Comparison of ENCODE assay signal across 8 mouse cellular contexts in the genomic region with DNA sequence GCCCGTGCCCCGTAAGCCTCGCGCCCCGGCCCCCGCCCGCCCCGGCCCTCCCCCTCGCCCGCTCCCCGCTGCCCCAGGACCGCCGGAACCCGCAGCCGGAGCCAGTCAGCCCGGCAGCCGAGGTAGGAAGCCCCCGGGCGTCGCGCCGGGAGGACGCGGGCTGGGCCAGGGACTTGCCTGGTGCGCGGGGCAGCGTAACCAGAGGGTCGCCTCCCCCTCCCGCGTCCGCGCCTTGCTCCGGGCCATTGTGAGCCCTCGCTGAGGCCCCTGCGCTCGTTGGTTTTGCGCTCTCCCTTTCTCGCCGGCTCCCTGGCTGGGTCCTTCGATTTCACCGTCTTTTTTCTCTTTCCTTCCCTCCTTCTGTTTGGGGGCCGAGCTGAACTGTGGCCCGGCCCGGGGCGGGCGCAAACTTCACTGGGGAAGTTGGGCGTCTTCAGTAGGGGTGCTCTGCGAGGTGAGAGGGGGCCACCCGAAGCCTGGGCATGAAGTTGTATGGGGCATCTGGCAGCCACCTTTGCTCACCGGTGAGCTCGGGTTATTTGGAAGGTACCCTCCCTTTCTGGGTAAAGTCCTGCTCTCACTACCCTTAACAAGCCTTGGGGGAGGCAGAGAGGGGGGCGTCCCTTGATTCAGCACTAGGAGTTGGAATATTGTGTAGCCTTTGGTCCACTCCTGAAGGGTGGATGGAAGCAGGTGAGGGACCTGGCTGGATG. TPM values are rescaled to one million over a fixed set of nuclear protein-coding genes. Genes with fewer than 3 reads are reported as not detected.
DNase-seq lines count a peak whose midpoint lies in the region; ATAC-seq and TF ChIP-seq lines count a peak whose summit lies in the region.

No protein-coding gene starts in this region.

- in situ Hi-C loops in CH12.LX (cut with MboI; ENCODE audit: low pct_ligation_motif_present, low pct_unique_long_range_greater_than_20kb, low sequenced_read_pairs), result no loop called here

- TF ChIP-seq RAD21 in CH12.LX (IDR thresholded peaks at IDR 0.05; ENCODE audit: low read depth, low read length), result no peak

- peak overlapping the region; percentile 78 for H3K4me2 ChIP-seq in heart, embryonic 12.5 days
- peak overlapping the region; percentile 78 for H3K4me2 ChIP-seq in CH12.LX (ENCODE audit: insufficient read depth, low read depth, poor library complexity, severe bottlenecking)
- peak overlapping the region; percentile 97 for H3K4me2 ChIP-seq in hindbrain, embryonic 13.5 days

- no peak for TF ChIP-seq POLR2A in CH12.LX (IDR thresholded peaks at IDR 0.05; ENCODE audit: low read depth, low read length)

- TF ChIP-seq EP300 in CH12.LX (IDR thresholded peaks at IDR 0.05; ENCODE audit: low read length), result no peak

- H3K27ac ChIP-seq in heart, embryonic 12.5 days (ENCODE audit: poor library complexity, severe bottlenecking), result peak overlapping the region; percentile 96
- no peak overlapping the region for H3K27ac ChIP-seq in CH12.LX (ENCODE audit: insufficient read depth, low read depth)
- H3K27ac ChIP-seq in hindbrain, embryonic 13.5 days, result peak overlapping the region; percentile 96

- peaks cover 64% of the 10 kb centered on the region for H3K4me1 ChIP-seq in heart, embryonic 12.5 days (replicated peaks)
- H3K4me1 ChIP-seq in CH12.LX (ENCODE audit: control insufficient read depth in 1 of 2, insufficient read depth in 2 of 2), result peaks cover 17 to 35% of the 10 kb centered on the region in 2 experiments
- H3K4me1 ChIP-seq in hindbrain, embryonic 13.5 days (replicated peaks), result peaks cover 72% of the 10 kb centered on the region
- H3K4me1 ChIP-seq in megakaryocyte, embryonic 14.5 days, result peaks cover 46% of the 10 kb centered on the region

- no peak for TF ChIP-seq CTCF in CH12.LX (conservative IDR thresholded peaks at IDR 0.05 in 1 of 2, IDR thresholded peaks at IDR 0.05 in 1 of 2; ENCODE audit: low read depth in 2 of 2, low read length in 2 of 2)

- H3K9ac ChIP-seq in heart, embryonic 12.5 days, result peak overlapping the region; percentile 97
- H3K9ac ChIP-seq in CH12.LX (ENCODE audit: insufficient read depth, low read depth), result peak overlapping the region; percentile 88
- peak overlapping the region; percentile 96 for H3K9ac ChIP-seq in hindbrain, embryonic 13.5 days

- H3K27me3 ChIP-seq in heart, embryonic 12.5 days (replicated peaks), result no peaks in the 10 kb centered on the region
- H3K27me3 ChIP-seq in CH12.LX (replicated peaks), result peaks cover 30% of the 10 kb centered on the region
- H3K27me3 ChIP-seq in hindbrain, embryonic 13.5 days, result no peaks in the 10 kb centered on the region
- H3K27me3 ChIP-seq in megakaryocyte, embryonic 14.5 days (replicated peaks), result peaks cover 73% of the 10 kb centered on the region

- dilution Hi-C loops in CH12.LX (cut with MboI; ENCODE audit: extremely low pct_ligation_motif_present, extremely low pct_unique_long_range_greater_than_20kb, low sequenced_read_pairs), result no loop called here

- H3K4me3 ChIP-seq in heart, embryonic 12.5 days, result peak overlapping the region; percentile 87
- peak overlapping the region; percentile 45 to 61 (median 52) for H3K4me3 ChIP-seq in CH12.LX (replicated peaks in 1 of 3; ENCODE audit: low read depth in 2 of 3, low read length in 2 of 3, poor library complexity in 1 of 3)
- H3K4me3 ChIP-seq in hindbrain, embryonic 13.5 days, result peak overlapping the region; percentile 84
- peak overlapping the region; percentile 91 for H3K4me3 ChIP-seq in megakaryocyte, embryonic 14.5 days (replicated peaks)

- H3K9me3 ChIP-seq in heart, embryonic 12.5 days (replicated peaks), result no peaks in the 10 kb centered on the region
- H3K9me3 ChIP-seq in CH12.LX (replicated peaks; ENCODE audit: low read length), result no peaks in the 10 kb centered on the region
- no peaks in the 10 kb centered on the region for H3K9me3 ChIP-seq in hindbrain, embryonic 13.5 days
- no peaks in the 10 kb centered on the region for H3K9me3 ChIP-seq in megakaryocyte, embryonic 14.5 days

- ATAC-seq in heart, embryonic 12.5 days (ENCODE audit: insufficient number of reproducible peaks, low FRiP score), result peak; percentile 22
- peak; percentile 30 for ATAC-seq in hindbrain, embryonic 13.5 days (ENCODE audit: low FRiP score)

- H3K36me3 ChIP-seq in heart, embryonic 12.5 days, result peaks cover 10% of the 10 kb centered on the region
- no peaks in the 10 kb centered on the region for H3K36me3 ChIP-seq in CH12.LX (replicated peaks in 1 of 2; ENCODE audit: control insufficient read depth in 1 of 2, insufficient read depth in 1 of 2, low read length in 1 of 2)
- peaks cover 6% of the 10 kb centered on the region; the same call in 1 of the 2 replicates for H3K36me3 ChIP-seq in hindbrain, embryonic 13.5 days
- no peaks in the 10 kb centered on the region for H3K36me3 ChIP-seq in megakaryocyte, embryonic 14.5 days (replicated peaks; ENCODE audit: low read length)

- under 1% methylated on average over 48 of the region's 52 CpGs for WGBS in heart, embryonic 12.5 days
- WGBS in hindbrain, embryonic 13.5 days, result 0% methylated on average over 29 of the region's 52 CpGs

- H3K79me2 ChIP-seq in CH12.LX (replicated peaks; ENCODE audit: control insufficient read depth, extremely low read depth, insufficient read depth, poor library complexity, severe bottlenecking), result no peaks in the 10 kb centered on the region

- DNase-seq in heart, postnatal 36 days, result no peak
- DNase-seq in CH12.LX (ENCODE audit: extremely low read depth), result no peak
- peak; percentile 54 for DNase-seq in embryo, embryonic 10.5 days (ENCODE audit: low spot score)
- DNase-seq in adrenal gland, postnatal 36 days, result no peak
- DNase-seq in layer of hippocampus, adult 18-20 months (ENCODE audit: low spot score in 2 of 2), result no peak

- intact Hi-C loops in heart, postnatal 36 days (cut with DNase I), result no loop called here

TF ChIP-seq in CH12.LX, 34 proteins besides CTCF, POLR2A, EP300 and RAD21 (continues in another document):
- TF ChIP-seq SIN3A (IDR thresholded peaks at IDR 0.05; ENCODE audit: low read length) (no peak), UBTF (IDR thresholded peaks at IDR 0.05; ENCODE audit: low read depth, low read length) (peak; percentile 81), CHD1 (IDR thresholded peaks at IDR 0.05; ENCODE audit: low read depth, low read length) (no peak), RCOR1 (conservative IDR thresholded peaks at IDR 0.05; ENCODE audit: low read depth, low read length) (no peak)

RNA-seq across cellular contexts. Expression of a gene that starts 0.5 kb away (rescaled TPM):
- 24.9 and 25.5 TPM in 2 replicates for polyA plus RNA-seq in heart, embryonic 12.5 days (2016; fragmentation: Nextera tagmentation; extraction: Ambion mirVana)
- total RNA-seq in heart, postnatal 36 days (2021), result 10 to 100 TPM; 16.0 to 16.7 TPM
- total RNA-seq in CH12.LX (2012; rRNA removed), result 2.1 and 2.5 TPM in 2 replicates
- total RNA-seq in CH12.LX (2014; rRNA removed), result 0.39 and 0.59 TPM in 2 replicates
- 3.2 and 3.3 TPM in 2 replicates for polyA plus RNA-seq in CH12.LX (2012; ENCODE audit: insufficient read length, low read depth)
- polyA plus RNA-seq in hindbrain, embryonic 13.5 days (2015; fragmentation: Nextera tagmentation; extraction: Ambion mirVana), result 21.8 and 22.5 TPM in 2 replicates
- 0.62 and 2.0 TPM in 2 replicates for polyA plus RNA-seq in megakaryocyte, embryonic 14.5 days (2012; ENCODE audit: insufficient read depth, low replicate concordance)
- total RNA-seq in adrenal gland, postnatal 36 days (2021), result 10 to 100 TPM; 19.9 to 20.1 TPM
- total RNA-seq in layer of hippocampus, adult 18-20 months (2021), result 10 to 100 TPM in 1 of 2 experiments, 1 to 10 TPM in 1; 9.8 to 15.4 TPM

RNA-seq across cellular contexts. Expression of a gene that starts 29.8 kb away (rescaled TPM):
- polyA plus RNA-seq in heart, embryonic 12.5 days (2016; fragmentation: Nextera tagmentation; extraction: Ambion mirVana), result 127 and 128 TPM in 2 replicates
- 100 to 1,000 TPM; 134 to 150 TPM for total RNA-seq in heart, postnatal 36 days (2021)
- total RNA-seq in CH12.LX (2012; rRNA removed) (152 and 158 TPM in 2 replicates), CH12.LX (2014; rRNA removed) (93.3 and 103 TPM in 2 replicates)
- 11.6 and 38.2 TPM in 2 replicates for polyA plus RNA-seq in CH12.LX (2012; ENCODE audit: insufficient read length, low read depth)
- 169 and 188 TPM in 2 replicates for polyA plus RNA-seq in hindbrain, embryonic 13.5 days (2015; fragmentation: Nextera tagmentation; extraction: Ambion mirVana)
- 137 and 230 TPM in 2 replicates for polyA plus RNA-seq in megakaryocyte, embryonic 14.5 days (2012; ENCODE audit: insufficient read depth, low replicate concordance)
- total RNA-seq in adrenal gland, postnatal 36 days (2021), result 100 to 1,000 TPM in 1 of 2 experiments, 10 to 100 TPM in 1; 95.3 to 109 TPM
- total RNA-seq in layer of hippocampus, adult 18-20 months (2021), result 10 to 100 TPM; 79.8 to 81.0 TPM

RNA-seq across cellular contexts. Expression of a gene that starts 35.3 kb away (rescaled TPM):
- 8.1 and 8.4 TPM in 2 replicates for polyA plus RNA-seq in heart, embryonic 12.5 days (2016; fragmentation: Nextera tagmentation; extraction: Ambion mirVana)
- total RNA-seq in heart, postnatal 36 days (2021), result 1 to 10 TPM; 4.4 to 4.6 TPM
- total RNA-seq in CH12.LX (2012; rRNA removed) (23.5 and 27.5 TPM in 2 replicates), CH12.LX (2014; rRNA removed) (24.0 and 25.0 TPM in 2 replicates)
- polyA plus RNA-seq in CH12.LX (2012; ENCODE audit: insufficient read length, low read depth), result 43.3 and 46.6 TPM in 2 replicates
- polyA plus RNA-seq in hindbrain, embryonic 13.5 days (2015; fragmentation: Nextera tagmentation; extraction: Ambion mirVana), result 9.6 and 10.0 TPM in 2 replicates
- polyA plus RNA-seq in megakaryocyte, embryonic 14.5 days (2012; ENCODE audit: insufficient read depth, low replicate concordance), result 27.6 and 46.2 TPM in 2 replicates
- 1 to 10 TPM; 3.2 to 7.9 TPM for total RNA-seq in adrenal gland, postnatal 36 days (2021)
- total RNA-seq in layer of hippocampus, adult 18-20 months (2021), result 1 to 10 TPM; 5.3 TPM

RNA-seq across cellular contexts. Expression of a gene that starts 44.8 kb away (rescaled TPM):
- polyA plus RNA-seq in heart, embryonic 12.5 days (2016; fragmentation: Nextera tagmentation; extraction: Ambion mirVana), result 14.8 and 16.4 TPM in 2 replicates
- 10 to 100 TPM in 1 of 2 experiments, 1 to 10 TPM in 1; 9.2 to 11.0 TPM for total RNA-seq in heart, postnatal 36 days (2021)
- total RNA-seq in CH12.LX (2012; rRNA removed) (1.4 and 2.0 TPM in 2 replicates), CH12.LX (2014; rRNA removed) (2.2 TPM in 2 replicates)
- polyA plus RNA-seq in CH12.LX (2012; ENCODE audit: insufficient read length, low read depth), result 4.1 and 5.0 TPM in 2 replicates
- polyA plus RNA-seq in hindbrain, embryonic 13.5 days (2015; fragmentation: Nextera tagmentation; extraction: Ambion mirVana), result 6.3 and 7.3 TPM in 2 replicates
- 0.58 TPM in 1 of 2 replicates, not detected in the other for polyA plus RNA-seq in megakaryocyte, embryonic 14.5 days (2012; ENCODE audit: insufficient read depth, low replicate concordance)
- 10 to 100 TPM in 1 of 2 experiments, 1 to 10 TPM in 1; 8.9 to 15.1 TPM for total RNA-seq in adrenal gland, postnatal 36 days (2021)
- 1 to 10 TPM; 4.5 to 5.3 TPM for total RNA-seq in layer of hippocampus, adult 18-20 months (2021)

RNA-seq across cellular contexts. Expression of a gene that starts 44.8 kb away (rescaled TPM):
- 77.6 and 77.7 TPM in 2 replicates for polyA plus RNA-seq in heart, embryonic 12.5 days (2016; fragmentation: Nextera tagmentation; extraction: Ambion mirVana)
- total RNA-seq in heart, postnatal 36 days (2021), result 100 to 1,000 TPM; 143 to 164 TPM
- total RNA-seq in CH12.LX (2012; rRNA removed), result 80.4 and 81.8 TPM in 2 replicates
- 85.1 and 85.3 TPM in 2 replicates for total RNA-seq in CH12.LX (2014; rRNA removed)
- 51.5 and 56.6 TPM in 2 replicates for polyA plus RNA-seq in CH12.LX (2012; ENCODE audit: insufficient read length, low read depth)
- polyA plus RNA-seq in hindbrain, embryonic 13.5 days (2015; fragmentation: Nextera tagmentation; extraction: Ambion mirVana), result 52.7 and 54.8 TPM in 2 replicates
- 3.1 and 5.3 TPM in 2 replicates for polyA plus RNA-seq in megakaryocyte, embryonic 14.5 days (2012; ENCODE audit: insufficient read depth, low replicate concordance)
- 100 to 1,000 TPM; 118 to 143 TPM for total RNA-seq in adrenal gland, postnatal 36 days (2021)
- 10 to 100 TPM; 66.1 to 66.9 TPM for total RNA-seq in layer of hippocampus, adult 18-20 months (2021)
